Mouse (Mus musculus) thymus, postnatal 0 days (tissue): Measurements from ENCODE around the gene Mgat4a. TPM values are rescaled to one million over a fixed set of nuclear protein-coding genes. Genes with fewer than 3 reads are reported as not detected.

Experiments used
- DNase-seq: peaks from one replicate; pipeline ENCODE4 v3.0.0-alpha.2; 2015; ENCODE audit warnings: low spot score
- polyA plus RNA-seq: library from polyadenylated mRNA; unstranded; fragments of >200 nt; fragmentation: Nextera tagmentation; extraction: Ambion mirVana; gene quantifications from 2 replicates; pipeline ENCODE4 v1.2.1, GENCODE M21; 2015

Mgat4a gene
- polyA plus RNA-seq, 1 experiment from 2014 or later, result 14.7 TPM

- DNase-seq, result no peak
These were observed 135.7 kb downstream of the Mgat4a start for GRCm38 (mm10) chr1:37405137-37405536.

GRCm38 (mm10) chr1:37401687-37402086, 139.1 kb downstream of the Mgat4a start:
- DNase-seq, result peak; percentile 73

- no peak for DNase-seq
These were observed 141.1 kb downstream of the Mgat4a start for GRCm38 (mm10) chr1:37399734-37400133.

- DNase-seq, result no peak
These were observed 141.9 kb downstream of the Mgat4a start for GRCm38 (mm10) chr1:37398961-37399360.

GRCm38 (mm10) chr1:37396481-37396880, 144.3 kb downstream of the Mgat4a start:
- DNase-seq, result no peak

- no peak for DNase-seq
These were observed 147.6 kb downstream of the Mgat4a start for GRCm38 (mm10) chr1:37393174-37393573.

Other genes with a start within 250 kb of the Mgat4a start
- 7.0 and 9.0 TPM in 2 replicates for gene Inpp4a, start 241.2 kb downstream of the Mgat4a start, polyA plus RNA-seq
- gene Coa5, start 110.9 kb downstream of the Mgat4a start, polyA plus RNA-seq, result 37.7 and 38.4 TPM in 2 replicates
- gene Unc50, start 110.9 kb downstream of the Mgat4a start, polyA plus RNA-seq, result 132 and 135 TPM in 2 replicates
- 10.7 and 12.5 TPM in 2 replicates for gene 2010300C02Rik, start 179.1 kb upstream of the Mgat4a start, polyA plus RNA-seq